Comparison of ENCODE assay signal across 12 mouse cellular contexts in the genomic region with DNA sequence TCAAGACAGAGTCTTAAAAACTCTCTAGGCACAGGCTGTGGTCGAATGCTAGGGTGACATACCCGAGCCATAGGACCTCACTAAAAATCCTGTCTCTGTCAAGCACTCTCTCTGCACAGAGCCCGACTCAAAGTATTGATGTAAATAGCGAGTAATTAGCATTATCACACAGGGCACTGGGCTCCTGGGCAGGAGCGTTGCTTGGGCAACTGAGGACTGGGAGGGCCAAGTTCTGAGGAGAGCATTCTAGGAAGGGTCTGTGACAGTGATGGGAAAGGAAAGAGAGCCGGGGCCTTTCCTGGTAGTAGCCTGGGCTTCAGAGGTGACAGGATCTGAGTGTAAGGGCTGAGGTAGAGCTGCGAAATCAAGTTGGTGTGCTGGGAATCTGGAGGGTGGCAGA. TPM values are rescaled to one million over a fixed set of nuclear protein-coding genes. Genes with fewer than 3 reads are reported as not detected.
DNase-seq lines count a peak whose midpoint lies in the region; ATAC-seq and TF ChIP-seq lines count a peak whose summit lies in the region.
"Had no signal": no experiment of that assay in that cellular context is flagged by ENCODE, and none has a peak within 500 bp of the region (broad histone marks: within the 10 kb centered on the region; RNA-seq: fewer than 3 reads in every experiment).

No protein-coding gene starts in this region.

- 33% methylated on average over 7 of the region's 7 CpGs for WGBS in embryonic facial prominence, embryonic 10.5 days
- WGBS in hindbrain, embryonic 12.5 days = 21% methylated on average over 7 of the region's 7 CpGs
- WGBS in midbrain, embryonic 14.5 days = 14% methylated on average over 7 of the region's 7 CpGs

- DNase-seq in embryonic facial prominence, embryonic 10.5 days (ENCODE audit: low spot score) = no peak
- DNase-seq in midbrain, embryonic 14.5 days = no peak
- DNase-seq in adrenal gland, adult 8-10 months = no peak
- DNase-seq in spleen, postnatal 10 days (ENCODE audit: low spot score in 2 of 2) = no peak
- no peak for DNase-seq in cerebellum, postnatal 36 days
- DNase-seq: heart, postnatal 14 days; thymus, postnatal 25 days had no signal

- ATAC-seq in hindbrain, embryonic 12.5 days (ENCODE audit: low FRiP score) = no peak
- no peak for ATAC-seq in midbrain, embryonic 14.5 days (ENCODE audit: low FRiP score, low TSS enrichment)
- ATAC-seq in monocyte, adult 5-6 weeks (replicated peaks; ENCODE audit: insufficient number of reproducible peaks, low FRiP score, low TSS enrichment, poor library complexity, severe bottlenecking) = no peak

- no peak overlapping the region for H3K9ac ChIP-seq in ES-Bruce4 (ENCODE audit: low read depth, poor library complexity, severe bottlenecking)
- H3K9ac ChIP-seq in hindbrain, embryonic 12.5 days = peak overlapping the region; percentile 87
- peak overlapping the region; percentile 84 for H3K9ac ChIP-seq in midbrain, embryonic 14.5 days (replicated peaks; ENCODE audit: low read length)
- H3K9ac ChIP-seq: limb, embryonic 13.5 days had no signal

- peak overlapping the region; percentile 38; the same call in 1 of the 2 replicates for H3K27ac ChIP-seq in ES-Bruce4 (ENCODE audit: insufficient read depth, low read length)
- peak overlapping the region; percentile 54; the same call in 1 of the 2 replicates for H3K27ac ChIP-seq in embryonic facial prominence, embryonic 10.5 days (replicated peaks)
- H3K27ac ChIP-seq in hindbrain, embryonic 12.5 days = peak overlapping the region; percentile 92
- peak overlapping the region; percentile 93 for H3K27ac ChIP-seq in midbrain, embryonic 14.5 days (replicated peaks; ENCODE audit: low read depth, low read length)
- H3K27ac ChIP-seq: limb, embryonic 13.5 days had no signal

- TF ChIP-seq EP300 in ES-Bruce4 (IDR thresholded peaks at IDR 0.05; ENCODE audit: insufficient read depth, low read depth, low read length) = no peak

- H3K9me3 ChIP-seq in ES-Bruce4 (replicated peaks; ENCODE audit: control insufficient read depth, insufficient read depth, low read length, poor library complexity, severe bottlenecking) = no peaks in the 10 kb centered on the region
- no peaks in the 10 kb centered on the region for H3K9me3 ChIP-seq in embryonic facial prominence, embryonic 10.5 days
- no peaks in the 10 kb centered on the region for H3K9me3 ChIP-seq in hindbrain, embryonic 12.5 days (replicated peaks)
- H3K9me3 ChIP-seq in midbrain, embryonic 14.5 days (ENCODE audit: control insufficient read depth, low read length) = no peaks in the 10 kb centered on the region
- H3K9me3 ChIP-seq: embryonic facial prominence, embryonic 12.5 days; limb, embryonic 13.5 days had no signal

- no peak overlapping the region for H3K4me3 ChIP-seq in ES-Bruce4 (ENCODE audit: low read depth, low read length)
- H3K4me3 ChIP-seq in embryonic facial prominence, embryonic 10.5 days = peak overlapping the region; percentile 75
- 0 out of 2 replicates have a peak overlapping the region, but pooled peaks have one; percentile 4 for H3K4me3 ChIP-seq in hindbrain, embryonic 12.5 days
- H3K4me3 ChIP-seq in midbrain, embryonic 14.5 days (replicated peaks; ENCODE audit: low read depth, low read length) = peak overlapping the region; percentile 84

- H3K4me2 ChIP-seq in hindbrain, embryonic 12.5 days (replicated peaks) = peak overlapping the region; percentile 86
- peak overlapping the region; percentile 82 for H3K4me2 ChIP-seq in midbrain, embryonic 14.5 days (ENCODE audit: low read length)

- H3K36me3 ChIP-seq in ES-Bruce4 (ENCODE audit: control insufficient read depth, insufficient read depth, low read length, poor library complexity, severe bottlenecking) = no peaks in the 10 kb centered on the region
- peaks cover 4% of the 10 kb centered on the region for H3K36me3 ChIP-seq in embryonic facial prominence, embryonic 10.5 days (replicated peaks)
- peaks cover 5% of the 10 kb centered on the region for H3K36me3 ChIP-seq in hindbrain, embryonic 12.5 days
- H3K36me3 ChIP-seq in midbrain, embryonic 14.5 days (ENCODE audit: control insufficient read depth, insufficient read depth, low read length) = peaks cover 8% of the 10 kb centered on the region
- H3K36me3 ChIP-seq: embryonic facial prominence, embryonic 12.5 days had no signal

- no peaks in the 10 kb centered on the region for H3K27me3 ChIP-seq in ES-Bruce4 (ENCODE audit: control insufficient read depth, insufficient read depth, low read length, poor library complexity, severe bottlenecking)
- peaks cover 77% of the 10 kb centered on the region for H3K27me3 ChIP-seq in embryonic facial prominence, embryonic 10.5 days (replicated peaks; ENCODE audit: low read depth, poor library complexity, severe bottlenecking)
- peaks cover 6% of the 10 kb centered on the region; the same call in 1 of the 2 replicates for H3K27me3 ChIP-seq in hindbrain, embryonic 12.5 days
- H3K27me3 ChIP-seq in midbrain, embryonic 14.5 days (ENCODE audit: control insufficient read depth, insufficient read depth, low read length) = no peaks in the 10 kb centered on the region

- TF ChIP-seq POLR2A in ES-Bruce4 (IDR thresholded peaks at IDR 0.05; ENCODE audit: insufficient read depth, low read length) = no peak

- no peak for TF ChIP-seq CTCF in ES-Bruce4 (IDR thresholded peaks at IDR 0.05; ENCODE audit: low read depth, low read length)

- peaks cover 6% of the 10 kb centered on the region for H3K4me1 ChIP-seq in ES-Bruce4 (ENCODE audit: control insufficient read depth, insufficient read depth, low read length)
- H3K4me1 ChIP-seq in embryonic facial prominence, embryonic 10.5 days = peaks cover 67% of the 10 kb centered on the region
- H3K4me1 ChIP-seq in hindbrain, embryonic 12.5 days = peaks cover 73% of the 10 kb centered on the region
- peaks cover 52% of the 10 kb centered on the region for H3K4me1 ChIP-seq in midbrain, embryonic 14.5 days (ENCODE audit: control insufficient read depth, insufficient read depth, low read length)

RNA-seq across cellular contexts. Expression of gene Dpf1, which starts 2.4 kb away (rescaled TPM):
- 5.9 and 6.1 TPM in 2 replicates for polyA plus RNA-seq in ES-Bruce4 (2011; ENCODE audit: insufficient read depth, insufficient read length, low read depth, missing spikeins)
- polyA plus RNA-seq in embryonic facial prominence, embryonic 10.5 days (2016; fragmentation: Nextera tagmentation; extraction: Ambion mirVana) = 24.8 and 28.9 TPM in 2 replicates
- polyA plus RNA-seq in hindbrain, embryonic 12.5 days (2016; fragmentation: Nextera tagmentation; extraction: Ambion mirVana) = 102 and 110 TPM in 2 replicates
- polyA plus RNA-seq in midbrain, embryonic 14.5 days (2014; fragmentation: Nextera tagmentation; extraction: Ambion mirVana) = 203 and 214 TPM in 2 replicates
- 1 to 10 TPM; 2.6 to 6.1 (median 4.0) TPM for total RNA-seq in adrenal gland, adult 8-10 months (2022)
- not detected in 3 replicates for total RNA-seq in monocyte, adult 5-6 weeks (2017)

RNA-seq across cellular contexts. Expression of gene Ppp1r14a, which starts 17.0 kb away (rescaled TPM):
- polyA plus RNA-seq in ES-Bruce4 (2011; ENCODE audit: insufficient read depth, insufficient read length, low read depth, missing spikeins) = 22.1 and 29.1 TPM in 2 replicates
- polyA plus RNA-seq in embryonic facial prominence, embryonic 10.5 days (2016; fragmentation: Nextera tagmentation; extraction: Ambion mirVana) = 29.7 and 30.5 TPM in 2 replicates
- 20.8 and 22.4 TPM in 2 replicates for polyA plus RNA-seq in hindbrain, embryonic 12.5 days (2016; fragmentation: Nextera tagmentation; extraction: Ambion mirVana)
- 0.94 and 3.9 TPM in 2 replicates for polyA plus RNA-seq in midbrain, embryonic 14.5 days (2014; fragmentation: Nextera tagmentation; extraction: Ambion mirVana)
- total RNA-seq in adrenal gland, adult 8-10 months (2022) = 1 to 10 TPM; 4.8 to 8.0 (median 5.5) TPM
- not detected in 3 replicates for total RNA-seq in monocyte, adult 5-6 weeks (2017)

RNA-seq across cellular contexts. Expression of gene Spint2, which starts 24.4 kb away (rescaled TPM):
- 264 and 288 TPM in 2 replicates for polyA plus RNA-seq in ES-Bruce4 (2011; ENCODE audit: insufficient read depth, insufficient read length, low read depth, missing spikeins)
- 75.5 and 79.3 TPM in 2 replicates for polyA plus RNA-seq in embryonic facial prominence, embryonic 10.5 days (2016; fragmentation: Nextera tagmentation; extraction: Ambion mirVana)
- 42.6 and 63.3 TPM in 2 replicates for polyA plus RNA-seq in hindbrain, embryonic 12.5 days (2016; fragmentation: Nextera tagmentation; extraction: Ambion mirVana)
- polyA plus RNA-seq in midbrain, embryonic 14.5 days (2014; fragmentation: Nextera tagmentation; extraction: Ambion mirVana) = 52.3 and 66.3 TPM in 2 replicates
- 100 to 1,000 TPM in 2 of 4 experiments, 10 to 100 TPM in 2; 75.9 to 116 (median 96.8) TPM for total RNA-seq in adrenal gland, adult 8-10 months (2022)
- 2.6 to 4.4 TPM (median 4.2 TPM) in 3 replicates for total RNA-seq in monocyte, adult 5-6 weeks (2017)

RNA-seq across cellular contexts. Expression of gene 2200002D01Rik, which starts 57.8 kb away (rescaled TPM):
- 33.6 and 34.1 TPM in 2 replicates for polyA plus RNA-seq in ES-Bruce4 (2011; ENCODE audit: insufficient read depth, insufficient read length, low read depth, missing spikeins)
- polyA plus RNA-seq in embryonic facial prominence, embryonic 10.5 days (2016; fragmentation: Nextera tagmentation; extraction: Ambion mirVana) = 4.4 and 4.6 TPM in 2 replicates
- polyA plus RNA-seq in hindbrain, embryonic 12.5 days (2016; fragmentation: Nextera tagmentation; extraction: Ambion mirVana) = 1.8 and 2.4 TPM in 2 replicates
- polyA plus RNA-seq in midbrain, embryonic 14.5 days (2014; fragmentation: Nextera tagmentation; extraction: Ambion mirVana) = 0.29 and 0.57 TPM in 2 replicates
- 1 to 10 TPM; 3.0 to 6.9 (median 3.7) TPM for total RNA-seq in adrenal gland, adult 8-10 months (2022)
- 0.29 to 3.4 TPM in 2 of 3 replicates, not detected in the other for total RNA-seq in monocyte, adult 5-6 weeks (2017)

Comparison
In these comparisons a context has a peak if more than half of its experiments do, and no peak if none do; other contexts are left out.
1. H3K27ac ChIP-seq: peak in every context shown above with its lines; median percentile 93 in midbrain, embryonic 14.5 days; 92 in hindbrain, embryonic 12.5 days; 54 in embryonic facial prominence, embryonic 10.5 days; 38 in ES-Bruce4.